Mouse (Mus musculus): ENCODE measurements around the gene Prr7. TPM values are rescaled to one million over a fixed set of nuclear protein-coding genes. Genes with fewer than 3 reads are reported as not detected.

Prr7 gene
- total RNA-seq, 2 experiments from 2014 or later: 96.9 to 97.3 TPM

GRCm38 (mm10) chr13:55447543-55447943 lies 16.5 kb upstream of the Prr7 start:
- no peak for DNase-seq (ENCODE audit: extremely low spot score in 1 of 2, low spot score in 1 of 2)

GRCm38 (mm10) chr13:55448131-55448530 lies 15.9 kb upstream of the Prr7 start:
- no peak for DNase-seq (ENCODE audit: extremely low spot score in 1 of 2, low spot score in 1 of 2)

GRCm38 (mm10) chr13:55449205-55449604 lies 14.9 kb upstream of the Prr7 start:
- DNase-seq (ENCODE audit: extremely low spot score in 1 of 2, low spot score in 1 of 2): no peak

DNA sequence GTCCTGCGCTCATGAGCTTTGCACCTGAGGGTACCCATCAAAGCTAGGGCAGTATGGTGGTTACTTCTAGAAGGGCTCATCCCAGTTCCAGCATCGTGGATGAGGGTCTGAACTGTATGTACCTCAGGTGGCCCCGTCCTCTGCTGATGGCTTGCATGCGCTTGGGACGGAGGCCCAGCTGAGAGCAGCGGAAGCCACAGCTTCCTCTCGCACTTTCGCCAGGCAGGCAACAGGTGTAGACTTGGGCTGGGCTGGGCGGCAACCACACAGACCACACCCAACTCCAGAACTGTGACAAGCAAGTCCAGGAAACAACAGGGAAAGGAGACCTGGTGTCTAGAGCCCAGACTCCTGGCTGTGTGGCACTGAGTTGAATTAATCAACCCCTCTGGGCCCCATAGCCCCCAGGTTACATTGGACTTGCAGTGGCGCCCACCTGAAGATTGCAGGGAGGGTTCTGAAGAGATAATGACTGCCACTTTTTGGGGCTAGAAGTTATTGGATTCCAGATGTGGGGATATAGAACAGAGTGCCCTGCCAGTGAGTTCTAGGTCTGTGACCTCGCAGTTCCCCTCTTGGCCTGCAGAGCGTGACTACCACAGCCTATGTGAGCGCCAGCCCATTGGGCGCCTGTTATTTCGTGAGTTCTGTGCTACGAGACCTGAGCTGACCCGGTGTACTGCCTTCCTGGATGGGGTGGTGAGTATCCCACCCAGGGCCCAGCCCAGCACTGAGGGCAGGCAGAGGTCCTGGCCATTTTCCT lies 14.2 kb upstream of the Prr7 start:
- no peak for DNase-seq (ENCODE audit: extremely low spot score in 1 of 2, low spot score in 1 of 2)

DNA sequence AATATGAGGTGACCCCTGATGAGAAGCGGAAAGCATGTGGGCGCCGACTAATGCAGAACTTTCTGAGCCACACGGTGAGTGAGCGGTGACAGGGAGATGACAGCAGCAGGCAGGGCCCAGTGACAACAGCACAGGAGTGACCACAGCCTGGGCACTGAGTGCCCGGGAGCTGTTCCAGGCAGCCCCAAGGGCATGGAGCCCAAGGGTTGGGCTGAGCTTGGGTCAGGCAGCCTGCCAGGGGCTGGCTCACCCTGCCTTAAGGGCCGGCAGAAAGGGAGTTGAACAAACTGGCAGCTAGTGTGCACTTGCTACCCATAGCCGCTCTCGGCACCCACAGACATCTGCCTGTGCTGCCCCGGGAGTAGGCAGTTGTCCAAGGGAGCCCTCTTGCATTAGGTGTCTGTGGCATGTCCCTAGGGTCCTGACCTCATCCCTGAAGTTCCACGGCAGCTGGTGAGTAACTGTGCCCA lies 13.5 kb upstream of the Prr7 start:
- no peak for DNase-seq (ENCODE audit: extremely low spot score in 1 of 2, low spot score in 1 of 2)

DNA sequence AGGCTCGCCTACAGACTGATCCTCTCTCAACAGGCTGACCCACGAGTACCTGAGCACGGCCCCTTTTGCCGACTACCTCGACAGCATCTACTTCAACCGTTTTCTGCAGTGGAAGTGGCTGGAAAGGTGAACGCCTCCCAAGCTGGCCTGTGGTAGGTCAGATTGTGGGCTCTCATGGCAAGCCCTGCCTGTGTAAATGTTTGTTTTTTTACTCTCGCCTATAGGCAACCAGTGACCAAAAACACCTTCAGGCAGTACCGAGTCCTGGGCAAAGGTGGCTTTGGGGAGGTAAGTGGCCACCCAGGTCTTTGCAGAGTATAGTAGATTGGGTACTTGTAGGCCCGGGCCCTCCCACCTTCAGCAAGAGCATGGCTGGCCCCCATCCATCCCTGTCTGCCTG lies 12.8 kb upstream of the Prr7 start:
- DNase-seq (ENCODE audit: extremely low spot score in 1 of 2, low spot score in 1 of 2): no peak

DNA sequence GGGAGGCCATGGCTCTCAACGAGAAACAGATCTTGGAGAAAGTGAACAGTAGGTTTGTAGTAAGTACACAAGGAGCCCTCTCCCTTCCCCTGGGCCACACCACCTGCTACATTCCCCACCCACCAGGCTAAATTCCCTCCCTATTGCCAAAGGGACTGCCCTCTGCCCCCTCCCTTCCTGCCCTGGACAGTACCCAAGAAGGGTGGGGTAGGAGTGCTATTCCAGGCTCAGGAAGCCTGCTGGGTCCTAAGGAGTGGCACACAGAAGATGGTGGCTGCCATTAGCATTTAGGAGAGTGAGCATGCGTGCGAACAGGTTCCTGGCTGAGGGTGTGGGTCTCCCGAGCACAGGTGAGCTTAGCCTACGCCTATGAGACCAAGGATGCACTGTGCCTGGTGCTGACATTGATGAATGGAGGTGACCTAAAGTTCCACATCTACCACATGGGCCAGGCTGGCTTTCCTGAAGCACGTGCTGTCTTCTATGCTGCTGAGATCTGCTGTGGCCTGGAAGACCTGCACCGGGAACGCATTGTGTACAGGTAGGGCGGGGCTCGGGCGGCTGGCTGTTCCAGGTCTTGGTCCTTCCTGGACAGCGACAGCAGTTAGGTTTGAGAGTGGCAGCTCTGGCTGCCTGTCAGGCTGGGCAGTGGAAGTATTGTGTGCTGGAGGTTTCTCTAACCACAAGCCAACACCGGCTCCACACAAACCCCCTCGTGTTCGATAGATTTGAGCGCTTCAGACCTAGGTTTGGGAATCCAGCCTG lies 12.1 kb upstream of the Prr7 start:
- no peak for DNase-seq (ENCODE audit: extremely low spot score in 1 of 2, low spot score in 1 of 2)

DNA sequence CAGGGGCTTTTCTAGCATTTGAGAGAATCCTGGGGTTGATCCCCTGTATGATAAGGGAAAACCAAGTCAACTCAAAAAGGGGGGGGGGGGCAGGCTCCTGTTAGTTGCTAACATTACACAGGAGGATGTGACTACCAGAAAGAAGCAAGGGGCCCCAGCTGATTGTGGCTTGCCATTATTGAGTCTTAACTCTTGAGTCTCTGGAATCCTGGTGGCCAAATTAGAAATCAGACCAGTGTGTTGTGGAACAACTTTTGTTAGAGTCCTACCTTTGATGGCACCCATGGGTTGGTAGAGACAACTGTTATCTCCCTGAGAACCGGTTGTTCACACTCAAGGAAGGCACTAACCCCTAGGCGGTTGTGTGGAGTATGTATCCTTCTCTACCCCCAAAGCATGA lies 1.1 kb upstream of the Prr7 start:
- DNase-seq (ENCODE audit: extremely low spot score in 1 of 2, low spot score in 1 of 2): no peak

DNA sequence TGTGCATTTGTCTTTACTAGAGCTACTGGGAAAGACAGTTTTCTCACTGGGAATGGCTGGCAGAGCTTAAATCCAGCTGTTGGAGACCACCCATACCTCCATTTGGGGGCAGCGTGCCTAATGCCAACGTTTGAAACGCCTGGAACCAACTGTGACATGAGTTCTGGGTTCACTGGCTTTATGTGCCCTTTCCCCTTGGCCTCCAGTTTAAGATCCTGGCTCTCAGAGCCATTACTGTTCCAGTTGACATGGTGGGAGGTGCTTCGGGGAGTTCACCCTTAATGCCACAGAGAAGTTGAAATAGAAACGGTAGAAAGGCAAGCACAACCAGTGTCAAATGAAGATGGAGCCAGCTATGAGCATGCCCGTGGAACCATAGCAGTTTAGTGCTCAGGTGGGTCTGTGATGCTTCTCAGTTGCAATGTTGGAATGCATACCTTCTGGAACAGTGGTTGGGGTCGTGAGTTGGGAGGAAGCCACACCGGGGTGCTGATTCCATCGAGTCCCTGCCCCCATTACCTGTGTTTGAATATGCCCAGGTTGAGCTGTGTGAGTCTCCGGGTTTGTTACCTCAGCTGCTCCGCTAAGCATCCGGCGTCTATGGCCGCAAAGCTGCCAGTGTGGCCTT lies 554 bp upstream of the Prr7 start:
- DNase-seq (ENCODE audit: extremely low spot score in 1 of 2, low spot score in 1 of 2): no peak

DNA sequence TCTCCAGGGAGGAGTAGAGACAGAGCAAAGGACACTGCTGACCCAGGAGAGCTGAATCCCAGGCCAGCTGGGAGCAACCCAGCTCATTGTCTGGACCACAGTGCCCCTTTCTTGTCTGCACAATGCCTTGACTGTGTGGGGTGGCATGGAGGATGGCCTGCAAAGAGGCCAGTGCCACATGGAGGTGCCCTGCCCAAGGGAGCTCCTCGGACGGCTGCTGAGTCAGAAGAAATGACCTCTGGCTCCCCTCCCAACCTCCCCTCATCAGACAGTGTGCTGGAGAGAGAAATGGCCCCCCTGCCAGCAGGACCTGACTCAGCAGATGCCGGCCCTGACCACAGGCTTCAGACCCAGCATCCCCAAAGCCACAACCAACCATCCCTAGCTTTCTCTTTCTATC lies 1.1 kb downstream of the Prr7 start:
- no peak for DNase-seq (ENCODE audit: extremely low spot score in 1 of 2, low spot score in 1 of 2)

DNA sequence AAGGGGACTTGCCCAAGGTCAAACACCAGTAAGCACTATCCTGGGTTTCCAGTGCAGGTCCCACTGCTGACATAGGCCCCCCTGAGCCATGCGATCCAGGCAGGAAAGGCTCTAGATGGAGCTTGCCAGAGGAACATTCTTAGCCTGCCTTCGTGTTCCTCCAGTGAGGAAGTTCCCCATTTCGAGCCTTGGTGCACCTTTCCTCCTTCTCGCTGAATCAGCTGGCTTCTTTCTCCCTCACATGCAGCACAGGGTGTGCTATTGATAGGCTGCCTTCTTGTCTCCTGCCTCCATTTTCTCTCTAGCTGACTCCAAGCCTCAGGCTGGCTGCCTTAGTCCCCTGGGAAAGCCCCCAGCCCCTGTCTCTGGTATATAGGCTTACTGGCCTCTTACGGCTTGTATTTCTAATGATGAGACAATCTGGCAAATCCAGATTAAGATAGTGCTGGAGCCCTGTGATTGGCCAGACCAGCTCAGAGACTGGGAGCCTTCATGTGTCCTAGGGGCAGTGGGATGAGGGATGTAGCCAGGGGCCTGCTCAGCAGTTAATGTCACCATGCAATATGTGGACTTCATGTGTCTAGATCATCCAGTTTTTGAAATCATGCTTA lies 1.9 kb downstream of the Prr7 start:
- DNase-seq (ENCODE audit: extremely low spot score in 1 of 2, low spot score in 1 of 2): no peak

DNA sequence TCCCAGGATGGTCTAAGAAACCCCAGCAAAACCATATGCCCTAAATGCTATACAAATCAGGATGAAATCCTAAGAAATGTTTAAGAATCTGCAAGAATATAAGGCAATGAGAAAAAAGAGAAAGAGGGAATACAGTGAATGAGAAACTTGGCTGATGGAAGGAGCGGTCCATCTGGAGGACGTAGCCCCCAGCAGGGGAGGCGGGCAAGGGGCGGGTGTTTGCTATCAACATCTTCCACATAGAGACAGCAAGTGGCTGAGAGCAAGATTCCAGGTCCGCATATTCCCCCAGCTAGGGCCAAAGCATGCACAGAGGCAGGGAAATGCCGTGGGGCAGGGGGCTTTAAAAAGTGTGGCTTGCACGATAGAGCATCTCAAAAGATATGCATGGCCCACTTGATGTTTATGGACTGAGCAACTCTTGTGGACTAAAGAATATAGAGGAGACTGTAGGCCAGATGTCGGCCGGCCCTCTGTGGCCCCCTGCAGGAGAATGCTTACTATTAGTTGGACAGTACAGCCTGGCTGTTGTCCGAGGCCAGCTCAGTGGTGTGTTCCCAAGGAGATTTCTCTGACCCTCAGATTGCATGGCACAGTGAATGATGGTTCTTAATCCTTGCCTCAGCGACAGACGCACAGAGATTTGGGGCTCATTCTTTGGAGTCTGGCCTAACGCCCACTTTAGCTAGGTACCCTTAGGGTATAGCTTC lies 4.9 kb downstream of the Prr7 start:
- no peak for DNase-seq (ENCODE audit: extremely low spot score in 1 of 2, low spot score in 1 of 2)

DNA sequence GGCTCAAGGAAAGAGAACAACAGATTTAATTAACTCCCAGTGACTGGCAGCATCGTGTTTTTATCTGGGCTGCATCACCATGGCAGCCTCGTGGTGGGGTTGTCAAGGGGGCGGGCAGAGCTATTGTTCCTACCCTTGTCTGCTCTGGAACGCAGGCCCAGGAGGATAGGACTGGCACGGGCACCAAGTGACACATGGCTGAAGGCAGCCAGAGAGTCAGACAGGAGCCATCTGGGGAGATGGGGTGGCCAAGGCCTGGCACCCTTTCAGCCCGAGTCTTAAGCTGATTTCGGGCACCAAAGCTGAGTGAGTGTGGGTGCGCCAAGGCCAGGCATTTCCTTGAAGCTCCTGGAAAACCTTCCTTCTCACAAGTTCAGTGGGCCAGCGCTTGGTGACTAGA lies 6.3 kb downstream of the Prr7 start:
- DNase-seq (ENCODE audit: extremely low spot score in 1 of 2, low spot score in 1 of 2): peak in 1 of 2 experiments; percentile 56

- peak; percentile 81 to 88 for DNase-seq (ENCODE audit: extremely low spot score in 1 of 2, low spot score in 1 of 2)
Measured at GRCm38 (mm10) chr13:55471156-55471818, 7.2 kb downstream of the Prr7 start.

- no peak for DNase-seq (ENCODE audit: extremely low spot score in 1 of 2, low spot score in 1 of 2)
Measured at GRCm38 (mm10) chr13:55471819-55472131, 7.7 kb downstream of the Prr7 start.

DNA sequence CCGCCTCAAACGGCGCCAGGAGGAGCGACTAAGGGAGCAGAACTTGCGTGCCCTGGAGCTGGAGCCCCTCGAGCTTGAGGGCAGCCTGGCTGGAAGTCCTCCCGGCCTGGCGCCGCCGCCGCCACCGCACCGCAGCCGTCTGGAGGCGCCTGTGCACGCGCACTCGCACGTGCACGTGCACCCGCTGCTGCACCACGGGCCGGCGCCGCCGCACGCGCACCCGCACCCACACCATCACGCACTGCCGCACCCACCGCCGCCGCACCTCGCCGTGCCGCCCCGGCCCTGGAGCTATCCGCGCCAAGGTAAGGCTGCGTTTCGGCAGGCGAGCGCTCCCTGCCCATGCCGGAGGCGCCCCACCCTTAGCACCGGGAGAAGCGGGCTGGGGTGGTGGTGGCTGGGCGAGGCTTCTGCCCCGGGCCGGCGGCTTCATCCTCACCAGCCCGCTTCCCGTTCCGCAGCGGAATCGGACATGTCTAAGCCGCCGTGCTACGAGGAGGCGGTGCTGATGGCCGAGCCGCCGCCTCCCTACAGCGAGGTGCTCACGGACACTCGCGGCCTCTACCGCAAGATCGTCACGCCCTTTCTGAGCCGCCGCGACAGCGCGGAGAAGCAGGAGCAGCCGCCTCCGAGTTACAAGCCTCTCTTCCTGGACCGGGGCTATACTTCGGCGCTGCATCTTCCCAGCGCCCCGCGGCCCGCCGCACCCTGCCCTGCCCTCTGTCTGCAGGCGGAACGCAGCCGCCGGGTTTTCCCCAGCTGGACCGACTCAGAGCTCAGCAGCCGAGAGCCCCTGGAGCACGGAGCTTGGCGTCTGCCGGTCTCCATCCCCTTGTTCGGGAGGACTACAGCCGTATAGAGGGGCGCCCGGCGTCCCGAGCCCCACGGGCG lies 8.3 kb downstream of the Prr7 start:
- peak; percentile 54 to 74 for DNase-seq (ENCODE audit: extremely low spot score in 1 of 2, low spot score in 1 of 2)

- no peak for DNase-seq (ENCODE audit: extremely low spot score in 1 of 2, low spot score in 1 of 2)
Measured at GRCm38 (mm10) chr13:55473076-55473831, 9.2 kb downstream of the Prr7 start.

DNA sequence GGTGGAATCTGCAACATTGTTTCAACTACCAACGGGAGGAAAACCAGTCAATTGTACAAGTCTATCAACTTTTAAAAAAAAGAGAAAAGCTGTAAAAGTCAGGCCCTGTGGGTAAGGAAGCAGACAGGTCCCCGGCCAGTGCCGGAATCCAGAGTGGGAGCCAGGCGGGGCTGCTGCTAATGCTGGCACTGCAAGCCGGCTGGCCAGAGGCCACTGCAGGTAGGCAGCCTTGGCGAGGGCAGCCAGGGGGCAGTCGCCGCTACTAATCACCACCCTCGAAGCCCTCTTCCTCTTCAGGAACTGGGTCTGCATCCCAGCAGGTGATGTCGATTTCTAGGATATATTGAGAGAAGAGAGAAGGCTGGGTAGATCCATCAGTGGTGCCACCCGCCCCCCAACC lies 9.9 kb downstream of the Prr7 start:
- no peak for DNase-seq (ENCODE audit: extremely low spot score in 1 of 2, low spot score in 1 of 2)

Data from layer of hippocampus, postnatal 25 days (tissue).